ENCODE assay signal across 11 mouse cellular contexts in the genomic region with DNA sequence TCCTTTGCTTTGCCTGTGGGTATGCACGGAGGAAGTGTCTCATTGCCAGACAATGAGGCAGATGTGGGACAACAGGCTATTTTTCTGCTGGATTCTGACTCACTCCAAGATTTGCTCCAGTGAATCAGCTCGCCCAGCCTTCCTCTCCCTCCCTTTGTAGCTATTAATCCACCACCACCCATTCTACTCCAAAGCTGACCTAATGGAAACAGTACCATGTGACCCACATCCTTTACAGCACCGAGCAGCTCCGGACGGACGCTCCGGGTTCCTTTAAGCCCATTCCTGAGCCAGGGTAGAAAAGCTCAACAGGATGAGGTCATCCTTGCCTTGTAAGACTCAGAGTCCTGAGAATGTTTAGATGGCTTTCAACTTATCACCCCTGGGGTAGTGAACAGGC. TPM values are rescaled to one million over a fixed set of nuclear protein-coding genes. Genes with fewer than 3 reads are reported as not detected.
DNase-seq lines count a peak whose midpoint lies in the region; ATAC-seq lines count a peak whose summit lies in the region.
"Had no signal": no experiment of that assay in that cellular context is flagged by ENCODE, and none has a peak within 500 bp of the region (broad histone marks: within the 10 kb centered on the region; RNA-seq: fewer than 3 reads in every experiment).

No protein-coding gene starts in this region.

- no peaks in the 10 kb centered on the region for H3K27me3 ChIP-seq in heart, embryonic 15.5 days
- H3K27me3 ChIP-seq in liver, embryonic 13.5 days = peaks cover 54% of the 10 kb centered on the region

- H3K4me3 ChIP-seq in heart, embryonic 15.5 days = no peak overlapping the region
- H3K4me3 ChIP-seq in liver, embryonic 13.5 days (replicated peaks) = no peak overlapping the region

- peak overlapping the region; percentile 86 for H3K27ac ChIP-seq in heart, embryonic 15.5 days
- H3K27ac ChIP-seq in liver, embryonic 13.5 days = 0 out of 2 replicates have a peak overlapping the region, but pooled peaks have one; percentile 13

- WGBS in heart, embryonic 15.5 days = 14% methylated on average over 7 of the region's 7 CpGs
- WGBS in liver, embryonic 13.5 days (ENCODE audit: insufficient replicate concordance) = 21% methylated on average over 7 of the region's 7 CpGs

- H3K9me3 ChIP-seq in heart, embryonic 15.5 days (replicated peaks) = no peaks in the 10 kb centered on the region
- no peaks in the 10 kb centered on the region for H3K9me3 ChIP-seq in liver, embryonic 13.5 days (replicated peaks)

- ATAC-seq in heart, embryonic 15.5 days (replicated peaks; ENCODE audit: insufficient number of reproducible peaks, insufficient read depth, low FRiP score, low read depth) = peak; percentile 60
- no peak for ATAC-seq in liver, embryonic 13.5 days (ENCODE audit: low read depth)

- peak; percentile 48 for DNase-seq in layer of hippocampus, adult 11-12 months (ENCODE audit: low spot score)
- no peak for DNase-seq in layer of hippocampus, postnatal 36 days
- peak; percentile 45 to 52 for DNase-seq in adrenal gland, adult 18-20 months (ENCODE audit: low spot score in 2 of 2)
- no peak for DNase-seq in liver, embryonic 13.5 days
- peak; percentile 51 for DNase-seq in yolk sac, embryonic 10.5 days (ENCODE audit: low spot score)
- DNase-seq in cerebellum, postnatal 4 days (ENCODE audit: low spot score in 2 of 2) = no peak
- DNase-seq in thymus, postnatal 14 days = no peak

- 0 out of 2 replicates have a peak overlapping the region, but pooled peaks have one; percentile 18 for H3K9ac ChIP-seq in heart, embryonic 15.5 days
- no peak overlapping the region for H3K9ac ChIP-seq in liver, embryonic 13.5 days

- peak overlapping the region; percentile 75 for H3K4me2 ChIP-seq in heart, embryonic 15.5 days
- H3K4me2 ChIP-seq in liver, embryonic 13.5 days = no peak overlapping the region

- no peaks in the 10 kb centered on the region for H3K36me3 ChIP-seq in heart, embryonic 15.5 days
- H3K36me3 ChIP-seq in liver, embryonic 13.5 days = no peaks in the 10 kb centered on the region

- peaks cover 52% of the 10 kb centered on the region for H3K4me1 ChIP-seq in heart, embryonic 15.5 days (replicated peaks)
- peaks cover 9% of the 10 kb centered on the region for H3K4me1 ChIP-seq in liver, embryonic 13.5 days (replicated peaks)

RNA-seq across cellular contexts. Expression of gene Cttnbp2nl, which starts 2.0 kb away (rescaled TPM):
- total RNA-seq in layer of hippocampus, postnatal 36 days (2021) = 10 to 100 TPM; 27.1 to 27.5 TPM
- 10 to 100 TPM; 18.8 to 27.5 TPM for total RNA-seq in adrenal gland, adult 18-20 months (2021)
- 21.6 and 22.7 TPM in 2 replicates for polyA plus RNA-seq in heart, embryonic 15.5 days (2015; fragmentation: Nextera tagmentation; extraction: Ambion mirVana)
- polyA plus RNA-seq in liver, embryonic 13.5 days (2015; fragmentation: Nextera tagmentation; extraction: Ambion mirVana) = 2.3 and 2.8 TPM in 2 replicates

RNA-seq across cellular contexts. Expression of gene 4930564D02Rik, which starts 11.7 kb away (rescaled TPM):
- not detected for total RNA-seq in layer of hippocampus, postnatal 36 days (2021)
- not detected for total RNA-seq in adrenal gland, adult 18-20 months (2021)
- polyA plus RNA-seq in heart, embryonic 15.5 days (2015; fragmentation: Nextera tagmentation; extraction: Ambion mirVana) = not detected in 2 replicates
- not detected in 2 replicates for polyA plus RNA-seq in liver, embryonic 13.5 days (2015; fragmentation: Nextera tagmentation; extraction: Ambion mirVana)
- total RNA-seq: ES-E14; gastrocnemius, postnatal 36 days had no signal
- polyA plus RNA-seq: spleen, adult 2 months had no signal

Comparison
In these comparisons a context has a peak if more than half of its experiments do, and no peak if none do; other contexts are left out.
1. DNase-seq: peak in layer of hippocampus, adult 11-12 months (single experiment), adrenal gland, adult 18-20 months (2 of 2) and yolk sac, embryonic 10.5 days (single experiment); none in layer of hippocampus, postnatal 36 days (0 of 2), liver, embryonic 13.5 days (single experiment), cerebellum, postnatal 4 days (0 of 2) and thymus, postnatal 14 days (single experiment).